Comparison of ENCODE assay signal across 20 mouse cellular contexts in the genomic region with DNA sequence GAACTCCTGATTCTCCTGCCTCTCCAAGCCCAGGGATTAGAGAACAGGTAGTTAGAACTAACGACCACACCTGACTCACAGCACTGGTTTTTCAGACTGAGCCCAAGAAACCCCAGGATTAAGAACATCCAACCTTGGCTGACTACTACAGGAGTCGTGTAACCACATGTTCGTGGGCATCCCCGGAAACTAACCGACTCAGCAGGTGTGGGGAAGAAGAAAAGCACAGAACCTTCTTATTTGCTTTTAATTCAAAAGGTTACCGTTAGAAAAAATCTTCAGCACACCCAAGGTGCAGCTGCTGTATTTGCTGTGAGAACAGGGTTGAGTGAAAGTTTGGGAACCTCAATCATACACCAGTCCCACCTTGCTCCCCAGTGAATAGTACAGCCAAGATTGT.
A peak's percentile ranks its signal among the peaks of the same experiment; 100 is the strongest.
DNase-seq lines count a peak whose midpoint lies in the region; ATAC-seq lines count a peak whose summit lies in the region.
"Had no signal": no experiment of that assay in that cellular context is flagged by ENCODE, and none has a peak within 500 bp of the region (broad histone marks: within the 10 kb centered on the region; RNA-seq: fewer than 3 reads in every experiment).

No protein-coding gene starts in this region.

- DNase-seq in heart, adult 11 months, result peak; percentile 40
- DNase-seq in heart, postnatal 14 days, result no peak
- peak; percentile 15 to 28 for DNase-seq in thymus, postnatal 10 days (ENCODE audit: low spot score in 2 of 2)
- DNase-seq in thymus, postnatal 36 days, result peak; percentile 20 to 45
- no peak for DNase-seq in kidney, adult 11 months
- DNase-seq: adrenal gland, adult 8-10 months; adrenal gland, postnatal 25 days; cerebellum, adult 11-12 months; cerebellum, adult 9-10 months; cerebellum, postnatal 25 days; gastrocnemius, postnatal 25 days had no signal

- no peak overlapping the region for H3K4me2 ChIP-seq in forebrain, embryonic 13.5 days
- H3K4me2 ChIP-seq: embryonic facial prominence, embryonic 12.5 days; embryonic facial prominence, embryonic 15.5 days; forebrain, embryonic 15.5 days; heart, embryonic 12.5 days; heart, embryonic 15.5 days; hindbrain, embryonic 12.5 days; hindbrain, embryonic 15.5 days had no signal

- H3K9ac ChIP-seq in forebrain, embryonic 13.5 days, result no peak overlapping the region
- H3K9ac ChIP-seq: embryonic facial prominence, embryonic 12.5 days; embryonic facial prominence, embryonic 15.5 days; forebrain, embryonic 15.5 days; heart, embryonic 12.5 days; heart, embryonic 15.5 days; hindbrain, embryonic 12.5 days; hindbrain, embryonic 15.5 days had no signal

- intact Hi-C loops in heart, postnatal 14 days (cut with DNase I), result no loop called here

- H3K27ac ChIP-seq in forebrain, embryonic 13.5 days, result no peak overlapping the region
- H3K27ac ChIP-seq: embryonic facial prominence, embryonic 12.5 days; embryonic facial prominence, embryonic 15.5 days; forebrain, embryonic 15.5 days; heart, embryonic 15.5 days; hindbrain, embryonic 12.5 days; hindbrain, embryonic 15.5 days had no signal

- H3K9me3 ChIP-seq in forebrain, embryonic 13.5 days (replicated peaks), result no peaks in the 10 kb centered on the region
- H3K9me3 ChIP-seq: embryonic facial prominence, embryonic 12.5 days; embryonic facial prominence, embryonic 15.5 days; forebrain, embryonic 15.5 days; heart, embryonic 12.5 days; heart, embryonic 15.5 days; hindbrain, embryonic 12.5 days; hindbrain, embryonic 15.5 days had no signal

- peaks cover 7% of the 10 kb centered on the region; the same call in 1 of the 2 replicates for H3K36me3 ChIP-seq in forebrain, embryonic 13.5 days (ENCODE audit: poor library complexity, severe bottlenecking)
- H3K36me3 ChIP-seq: forebrain, embryonic 15.5 days; heart, embryonic 15.5 days; hindbrain, embryonic 12.5 days; hindbrain, embryonic 15.5 days had no signal

- ATAC-seq in forebrain, embryonic 13.5 days, result no peak
- ATAC-seq: activated CD4-positive, CD25-positive, alpha-beta regulatory T cell, adult 4 months; forebrain, embryonic 15.5 days had no signal

- H3K27me3 ChIP-seq in forebrain, embryonic 13.5 days, result no peaks in the 10 kb centered on the region
- H3K27me3 ChIP-seq: embryonic facial prominence, embryonic 12.5 days; embryonic facial prominence, embryonic 15.5 days; forebrain, embryonic 15.5 days; heart, embryonic 12.5 days; heart, embryonic 15.5 days; hindbrain, embryonic 12.5 days; hindbrain, embryonic 15.5 days had no signal

- H3K4me1 ChIP-seq in forebrain, embryonic 13.5 days, result peaks cover 6% of the 10 kb centered on the region
- H3K4me1 ChIP-seq: embryonic facial prominence, embryonic 12.5 days; embryonic facial prominence, embryonic 15.5 days had no signal

- 92% methylated on average over 6 of the region's 6 CpGs for WGBS in forebrain, embryonic 13.5 days

- H3K4me3 ChIP-seq in forebrain, embryonic 13.5 days, result no peak overlapping the region
- H3K4me3 ChIP-seq: embryonic facial prominence, embryonic 12.5 days; embryonic facial prominence, embryonic 15.5 days; forebrain, embryonic 15.5 days; heart, embryonic 12.5 days; heart, embryonic 15.5 days; hindbrain, embryonic 12.5 days; hindbrain, embryonic 15.5 days had no signal

Comparison
In these comparisons a context has a peak if more than half of its experiments do, and no peak if none do; other contexts are left out.
1. DNase-seq: peak in heart, adult 11 months (single experiment), thymus, postnatal 10 days (2 of 2) and thymus, postnatal 36 days (2 of 2); none in heart, postnatal 14 days (0 of 2) and kidney, adult 11 months (single experiment).